Mouse (Mus musculus) embryonic facial prominence, embryonic 11.5 days (tissue): ENCODE measurements around the gene Rps6kb2. TPM values are rescaled to one million over a fixed set of nuclear protein-coding genes. Genes with fewer than 3 reads are reported as not detected.

Experiments used
- ATAC-seq: fragments of 200-750 bp; cut with Nextera tagmentation; replicated peaks from 2 replicates; pipeline ENCODE4 v1.8.0; 2017; ENCODE audit warnings: low read depth; ENCODE audit not compliant: insufficient number of reproducible peaks, low FRiP score, low TSS enrichment
- DNase-seq: peaks from one replicate; pipeline ENCODE4 v3.0.0-alpha.2; 2015; ENCODE audit warnings: low spot score
- H3K27ac ChIP-seq: fragments of 300-500 bp; sonication (generic); replicated peaks from 2 replicates; pipeline ENCODE4 v1.5.1; 2014; ENCODE audit warnings: mild to moderate bottlenecking, low read depth, low read length, control low read depth
- H3K27me3 ChIP-seq: fragments of 300-500 bp; sonication (generic); 2 replicates; pipeline ENCODE4 v1.6.1; 2014; ENCODE audit warnings: mild to moderate bottlenecking, low read length, moderate library complexity, mixed read lengths; ENCODE audit not compliant: control insufficient read depth, insufficient read depth
- H3K36me3 ChIP-seq: fragments of 300-500 bp; sonication (generic); replicated peaks from 2 replicates; pipeline ENCODE4 v1.6.1; 2014; ENCODE audit warnings: low read depth, mild to moderate bottlenecking, low read length, moderate library complexity, mixed read lengths; ENCODE audit not compliant: control insufficient read depth, insufficient read depth
- H3K4me1 ChIP-seq: fragments of 300-500 bp; sonication (generic); 2 replicates; pipeline ENCODE4 v1.6.1; 2014; ENCODE audit warnings: low read length, mixed read lengths; ENCODE audit not compliant: control insufficient read depth, insufficient read depth
- H3K4me2 ChIP-seq: fragments of 300-500 bp; sonication (generic); 2 replicates; pipeline ENCODE4 v1.6.1; 2014; ENCODE audit warnings: low read depth, mild to moderate bottlenecking, control low read depth, low read length, moderate library complexity
- H3K4me3 ChIP-seq: fragments of 300-500 bp; sonication (generic); 2 replicates; pipeline ENCODE4 v1.5.1; 2014; ENCODE audit warnings: low read depth, low read length, control low read depth
- H3K9ac ChIP-seq: fragments of 300-500 bp; sonication (generic); replicated peaks from 2 replicates; pipeline ENCODE4 v1.6.1; 2014; ENCODE audit warnings: mild to moderate bottlenecking, control low read depth, low read length
- H3K9me3 ChIP-seq: fragments of 300-500 bp; sonication (generic); replicated peaks from 2 replicates; pipeline ENCODE4 v1.6.1; 2016; ENCODE audit warnings: mild to moderate bottlenecking, low read length, inconsistent platforms, mixed read lengths; ENCODE audit not compliant: control insufficient read depth
- WGBS: fragments of 180-500 bp; shearing (Covaris S2); extraction: QIAGEN DNeasy Blood & Tissue Kit; methylation state at CpG from one replicate; pipeline ENCODE4 v1.1.7; 2014; 5-methylcytosine and 5-hydroxymethylcytosine counted together
- polyA plus RNA-seq: library from polyadenylated mRNA; unstranded; fragments of >200 nt; fragmentation: Nextera tagmentation; extraction: Ambion mirVana; gene quantifications from 2 replicates; pipeline ENCODE4 v1.2.1, GENCODE M21; 2014

The Rps6kb2 gene
- polyA plus RNA-seq, 1 experiment from 2014 or later, result 42.3 TPM

DNA sequence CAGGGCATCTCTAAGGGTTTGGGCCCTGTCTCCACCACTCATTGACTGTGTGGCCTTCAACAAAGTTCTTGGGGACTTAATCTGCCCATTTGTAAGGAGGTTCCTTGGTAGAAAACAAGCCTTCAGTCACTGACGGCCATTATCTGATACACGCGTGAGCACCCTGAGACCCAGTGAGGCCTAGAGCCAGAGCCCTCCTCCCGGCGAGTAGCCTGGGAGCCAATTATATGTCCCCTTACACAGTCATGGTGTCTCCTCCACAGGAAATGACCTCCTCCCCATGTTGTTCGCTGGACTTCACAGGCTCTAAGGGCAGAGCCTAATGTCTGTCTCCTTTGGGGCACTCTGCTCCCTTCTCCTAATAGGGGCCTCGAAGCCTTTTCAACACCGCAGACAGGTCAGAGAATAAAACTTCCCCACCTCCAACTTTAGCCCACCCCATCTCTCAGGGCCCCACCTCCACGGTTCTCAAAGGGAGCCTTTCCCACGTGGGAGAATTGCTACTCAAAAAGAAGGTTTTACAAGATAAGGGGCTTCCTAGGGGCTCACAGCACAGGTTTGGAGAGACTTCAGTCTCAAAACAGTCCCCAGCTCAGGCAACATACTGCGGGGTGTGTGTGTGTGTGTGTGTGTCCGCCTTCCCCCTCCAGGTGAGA is 16.7 kb downstream of the Rps6kb2 start:
- Histone ChIP-seq H3K4me2 (no peak overlapping the region), H3K27ac (no peak overlapping the region), H3K9ac (no peak overlapping the region), H3K27me3 (no peaks in the 10 kb centered on the region), H3K9me3 (no peaks in the 10 kb centered on the region), H3K36me3 (no peaks in the 10 kb centered on the region), H3K4me1 (peaks cover 4% of the 10 kb centered on the region), H3K4me3 (no peak overlapping the region)
- no peak for DNase-seq
- no peak for ATAC-seq
- 58% methylated on average over 12 of the region's 12 CpGs for WGBS

- ATAC-seq (no peak), DNase-seq (no peak)
- Histone ChIP-seq H3K9ac (no peak overlapping the region), H3K36me3 (no peaks in the 10 kb centered on the region), H3K9me3 (no peaks in the 10 kb centered on the region), H3K4me3 (no peak overlapping the region), H3K4me2 (no peak overlapping the region), H3K27me3 (no peaks in the 10 kb centered on the region), H3K27ac (no peak overlapping the region), H3K4me1 (peaks cover 4% of the 10 kb centered on the region)
- 87% methylated on average over 5 of the region's 5 CpGs for WGBS
Measured at GRCm38 (mm10) chr19:4145936-4146335, 17.2 kb downstream of the Rps6kb2 start.

GRCm38 (mm10) chr19:4144550-4145498 is 18.3 kb downstream of the Rps6kb2 start:
- H3K9me3 ChIP-seq, result no peaks in the 10 kb centered on the region
- ATAC-seq (no peak), DNase-seq (no peak)
- no peak overlapping the region for H3K9ac ChIP-seq
- no peaks in the 10 kb centered on the region for H3K27me3 ChIP-seq
- no peaks in the 10 kb centered on the region for H3K36me3 ChIP-seq
- H3K4me3 ChIP-seq, result no peak overlapping the region
- H3K4me1 ChIP-seq, result peaks cover 4% of the 10 kb centered on the region
- no peak overlapping the region for H3K4me2 ChIP-seq
- H3K27ac ChIP-seq, result no peak overlapping the region
- WGBS, result 78% methylated on average over 16 of the region's 16 CpGs

DNA sequence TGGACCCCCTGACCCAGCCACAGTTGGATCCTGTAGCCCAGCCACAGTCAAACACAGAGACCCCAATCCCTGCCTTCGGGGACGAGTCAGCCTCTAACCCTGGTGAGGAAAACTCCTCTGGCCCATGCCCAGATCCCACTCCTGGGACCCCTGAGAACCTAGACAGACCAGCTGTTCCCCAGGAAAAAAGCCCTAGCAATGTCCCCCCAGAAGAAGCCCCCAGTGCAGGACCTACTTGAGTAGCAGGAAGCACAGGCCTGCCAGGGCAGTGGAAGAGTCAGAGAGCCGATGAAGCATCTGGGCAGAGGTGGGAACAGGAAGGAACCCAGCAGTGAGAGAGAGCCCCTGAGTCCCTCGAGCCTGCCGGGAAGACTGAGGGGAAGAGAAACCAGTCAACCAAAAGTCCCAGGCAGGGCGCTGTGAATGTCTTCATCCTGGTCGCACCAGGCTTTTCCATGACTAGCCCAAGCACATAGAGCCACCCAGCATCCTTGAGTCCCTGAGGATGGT is 19.3 kb downstream of the Rps6kb2 start, which contains the start of gene Cabp4:
Gene Cabp4 (minus strand): TSS at position 275 of the 510 bp plus-strand sequence.
- H3K9me3 ChIP-seq, result no peaks in the 10 kb centered on the region
- no peak within 1 kb of the TSS for H3K27ac ChIP-seq
- DNase-seq (no peak), ATAC-seq (no peak)
- no peaks in the 10 kb centered on the region for H3K27me3 ChIP-seq
- no peaks in the 10 kb centered on the region for H3K36me3 ChIP-seq
- H3K4me2 ChIP-seq, result no peak within 1 kb of the TSS
- no peaks in the 10 kb centered on the region; the same call in 1 of the 2 replicates for H3K4me1 ChIP-seq
- H3K9ac ChIP-seq, result no peak within 1 kb of the TSS
- H3K4me3 ChIP-seq, result no peak within 1 kb of the TSS
- 86% methylated on average over 7 of the region's 7 CpGs for WGBS

- H3K4me2 ChIP-seq, result no peak overlapping the region
- ATAC-seq (no peak), DNase-seq (no peak)
- H3K27ac ChIP-seq, result no peak overlapping the region
- no peaks in the 10 kb centered on the region for H3K27me3 ChIP-seq
- no peak overlapping the region for H3K9ac ChIP-seq
- H3K9me3 ChIP-seq, result no peaks in the 10 kb centered on the region
- no peak overlapping the region for H3K4me3 ChIP-seq
- H3K4me1 ChIP-seq, result no peaks in the 10 kb centered on the region
- WGBS, result 91% methylated on average over 18 of the region's 18 CpGs
- no peaks in the 10 kb centered on the region for H3K36me3 ChIP-seq
Measured at GRCm38 (mm10) chr19:4142416-4143173, 20.6 kb downstream of the Rps6kb2 start.

DNA sequence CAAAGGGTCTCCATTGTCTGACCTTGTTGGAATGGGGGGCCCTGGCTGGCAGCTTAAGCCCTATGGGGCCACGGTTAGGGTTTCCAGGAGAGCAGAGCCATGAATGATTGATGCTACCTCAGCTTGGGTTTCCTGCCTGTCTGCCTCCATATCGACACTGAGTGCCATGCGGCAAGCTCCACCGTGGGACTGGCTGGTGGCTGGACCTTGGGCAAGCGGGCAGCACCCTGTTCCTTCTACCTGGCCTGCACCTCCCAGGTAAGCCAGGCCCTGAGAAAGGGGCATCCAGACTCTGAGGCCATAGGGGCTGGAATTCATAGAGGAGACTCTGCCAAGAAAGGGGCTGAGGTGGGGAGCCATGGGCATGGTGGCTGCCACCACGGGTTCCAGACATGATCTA is 23.0 kb downstream of the Rps6kb2 start:
- WGBS, result 74% methylated on average over 6 of the region's 6 CpGs
- no peaks in the 10 kb centered on the region for H3K9me3 ChIP-seq
- no peaks in the 10 kb centered on the region for H3K36me3 ChIP-seq
- ATAC-seq, result no peak
- no peaks in the 10 kb centered on the region for H3K27me3 ChIP-seq
- H3K27ac ChIP-seq, result no peak overlapping the region
- H3K9ac ChIP-seq, result no peak overlapping the region
- H3K4me2 ChIP-seq, result no peak overlapping the region
- DNase-seq, result no peak
- no peaks in the 10 kb centered on the region for H3K4me1 ChIP-seq
- no peak overlapping the region for H3K4me3 ChIP-seq

GRCm38 (mm10) chr19:4139446-4139845 is 23.7 kb downstream of the Rps6kb2 start, which contains the start of gene Gpr152:
Gpr152 (plus strand) TSS chr19:4139787.
- Histone ChIP-seq H3K4me2 (no peak within 1 kb of the TSS), H3K9me3 (no peaks in the 10 kb centered on the region), H3K9ac (no peak within 1 kb of the TSS; the same call in 1 of the 2 replicates), H3K4me1 (no peaks in the 10 kb centered on the region), H3K36me3 (no peaks in the 10 kb centered on the region), H3K27me3 (no peaks in the 10 kb centered on the region), H3K27ac (no peak within 1 kb of the TSS), H3K4me3 (no peak within 1 kb of the TSS)
- DNase-seq (no peak), ATAC-seq (no peak)
- WGBS, result 73% methylated on average over 2 of the region's 2 CpGs
